Mouse (Mus musculus): ENCODE results near the gene Ntm. TPM values are rescaled to one million over a fixed set of nuclear protein-coding genes. Genes with fewer than 3 reads are reported as not detected.
A peak's percentile ranks its signal among the peaks of the same experiment; 100 is the strongest.

Gene Ntm
- polyA plus RNA-seq, 1 experiment from 2014 or later: 125 TPM

DNA sequence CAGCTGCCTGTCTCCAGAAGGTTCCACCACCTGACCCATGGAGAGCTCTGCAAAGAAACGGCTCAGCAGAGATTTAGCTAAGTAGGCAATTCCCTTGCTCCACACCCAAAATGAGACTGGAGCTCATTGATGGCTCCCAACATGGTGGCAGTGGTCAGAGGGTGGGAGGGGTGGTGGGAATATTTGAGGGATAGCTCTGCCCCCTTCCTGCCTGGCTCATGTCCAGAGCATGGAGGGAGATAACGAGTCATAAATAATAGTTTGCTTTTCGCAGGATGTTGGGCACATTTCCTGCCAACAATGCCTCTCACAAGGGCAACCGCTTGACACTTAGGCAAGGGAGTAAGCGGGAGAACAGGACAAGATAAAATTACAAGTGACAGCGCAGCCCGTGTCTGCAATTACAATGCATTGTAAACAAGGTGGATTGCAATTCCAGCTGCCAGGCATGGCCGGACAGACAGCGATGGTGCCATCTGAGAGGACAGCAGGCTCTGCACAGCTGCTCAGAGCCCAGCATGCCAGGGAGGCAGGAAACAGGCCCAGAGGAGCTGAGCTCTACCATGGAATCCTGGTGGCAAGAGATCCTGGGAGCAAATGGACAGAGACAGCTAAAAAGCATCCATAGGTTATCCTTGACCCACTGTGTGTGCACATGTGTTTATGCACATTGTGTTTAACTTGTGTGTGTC lies 224.0 kb downstream of the Ntm start:
- Histone ChIP-seq H3K9ac (replicated peaks) (no peak overlapping the region), H3K4me2 (replicated peaks) (no peak overlapping the region), H3K9me3 (no peaks in the 10 kb centered on the region; the same call in 1 of the 2 replicates), H3K4me3 (replicated peaks) (no peak overlapping the region), H3K27me3 (no peaks in the 10 kb centered on the region), H3K27ac (no peak overlapping the region), H3K36me3 (no peaks in the 10 kb centered on the region), H3K4me1 (replicated peaks) (no peaks in the 10 kb centered on the region; the same call in 1 of the 2 replicates)
- no peak for ATAC-seq
- WGBS: 78% methylated on average over 9 of the region's 9 CpGs

DNA sequence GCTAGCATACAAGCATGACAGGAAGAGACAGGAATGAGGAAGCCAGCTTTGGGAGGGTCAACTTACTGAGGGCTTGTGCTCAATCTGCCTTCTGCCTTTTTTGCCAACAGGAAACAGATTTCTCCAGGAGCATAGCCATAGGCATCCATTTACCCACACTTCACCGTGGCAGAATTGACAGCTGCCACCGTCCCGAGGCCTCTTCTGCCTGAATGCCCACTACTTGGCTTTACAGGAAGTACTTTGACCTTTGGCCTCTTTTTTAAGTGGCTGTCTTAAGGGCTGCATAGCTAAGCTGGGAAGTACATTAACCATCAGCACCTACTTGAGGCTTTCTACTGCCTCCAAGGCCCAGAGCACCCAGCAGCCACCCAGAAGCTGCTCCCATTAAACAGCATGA lies 226.9 kb downstream of the Ntm start:
- H3K9ac ChIP-seq (replicated peaks): no peak overlapping the region
- peaks cover 10% of the 10 kb centered on the region for H3K4me1 ChIP-seq (replicated peaks)
- no peak overlapping the region for H3K4me2 ChIP-seq (replicated peaks)
- H3K36me3 ChIP-seq: no peaks in the 10 kb centered on the region
- no peak for ATAC-seq
- no peaks in the 10 kb centered on the region for H3K9me3 ChIP-seq
- H3K4me3 ChIP-seq (replicated peaks): no peak overlapping the region
- no peaks in the 10 kb centered on the region for H3K27me3 ChIP-seq
- 36% methylated on average over 3 of the region's 3 CpGs for WGBS
- H3K27ac ChIP-seq: no peak overlapping the region

DNA sequence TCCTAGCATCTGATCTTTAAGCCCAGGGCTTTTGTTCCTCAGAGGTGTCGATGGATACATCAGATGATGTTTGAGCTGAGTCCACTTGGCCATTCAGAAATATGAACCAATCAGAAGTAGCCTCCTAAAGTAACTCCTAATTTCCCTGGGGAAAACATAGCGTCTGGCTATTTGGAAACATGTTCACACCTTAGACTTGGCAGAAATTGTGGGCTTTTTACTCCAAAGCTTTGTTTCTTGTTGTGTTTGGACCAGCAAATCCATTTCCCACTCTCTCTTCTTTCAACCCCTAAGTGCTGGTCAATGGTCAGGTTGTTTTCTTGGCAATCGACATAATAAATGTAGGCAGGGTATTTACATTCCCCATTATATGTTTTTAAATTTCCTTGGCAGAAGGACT lies 230.0 kb downstream of the Ntm start:
- no peaks in the 10 kb centered on the region for H3K36me3 ChIP-seq
- H3K4me3 ChIP-seq (replicated peaks): no peak overlapping the region
- H3K9ac ChIP-seq (replicated peaks): no peak overlapping the region
- WGBS: 75% methylated on average over 3 of the region's 3 CpGs
- peaks cover 20% of the 10 kb centered on the region for H3K4me1 ChIP-seq (replicated peaks)
- no peaks in the 10 kb centered on the region for H3K27me3 ChIP-seq
- H3K9me3 ChIP-seq: no peaks in the 10 kb centered on the region
- ATAC-seq: no peak
- no peak overlapping the region for H3K4me2 ChIP-seq (replicated peaks)
- no peak overlapping the region for H3K27ac ChIP-seq

DNA sequence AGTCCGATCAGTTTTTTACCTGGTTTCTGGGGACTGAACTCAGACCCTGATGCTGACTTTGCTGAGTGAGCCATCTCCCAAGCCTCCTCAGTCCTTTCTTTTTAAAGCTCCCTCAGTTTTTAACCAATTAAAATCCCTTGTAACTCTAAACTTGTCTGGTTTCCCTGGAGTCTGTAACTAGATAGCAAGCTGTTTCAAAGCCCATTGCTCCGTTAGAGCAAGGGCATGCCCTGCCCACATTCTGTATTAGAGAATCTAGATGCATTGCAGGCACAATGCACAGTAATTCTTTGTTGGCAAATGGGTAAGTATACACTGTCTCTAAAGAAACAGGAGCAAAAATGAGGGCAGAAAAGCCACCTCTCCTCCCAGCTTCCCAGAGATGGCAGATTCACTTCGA lies 231.3 kb downstream of the Ntm start:
- Histone ChIP-seq H3K27ac (no peak overlapping the region), H3K9me3 (no peaks in the 10 kb centered on the region), H3K4me2 (replicated peaks) (no peak overlapping the region), H3K4me1 (replicated peaks) (peaks cover 31% of the 10 kb centered on the region), H3K36me3 (no peaks in the 10 kb centered on the region), H3K4me3 (replicated peaks) (no peak overlapping the region), H3K27me3 (no peaks in the 10 kb centered on the region), H3K9ac (replicated peaks) (no peak overlapping the region)
- no peak for ATAC-seq
- 63% methylated on average over 3 of the region's 3 CpGs for WGBS

DNA sequence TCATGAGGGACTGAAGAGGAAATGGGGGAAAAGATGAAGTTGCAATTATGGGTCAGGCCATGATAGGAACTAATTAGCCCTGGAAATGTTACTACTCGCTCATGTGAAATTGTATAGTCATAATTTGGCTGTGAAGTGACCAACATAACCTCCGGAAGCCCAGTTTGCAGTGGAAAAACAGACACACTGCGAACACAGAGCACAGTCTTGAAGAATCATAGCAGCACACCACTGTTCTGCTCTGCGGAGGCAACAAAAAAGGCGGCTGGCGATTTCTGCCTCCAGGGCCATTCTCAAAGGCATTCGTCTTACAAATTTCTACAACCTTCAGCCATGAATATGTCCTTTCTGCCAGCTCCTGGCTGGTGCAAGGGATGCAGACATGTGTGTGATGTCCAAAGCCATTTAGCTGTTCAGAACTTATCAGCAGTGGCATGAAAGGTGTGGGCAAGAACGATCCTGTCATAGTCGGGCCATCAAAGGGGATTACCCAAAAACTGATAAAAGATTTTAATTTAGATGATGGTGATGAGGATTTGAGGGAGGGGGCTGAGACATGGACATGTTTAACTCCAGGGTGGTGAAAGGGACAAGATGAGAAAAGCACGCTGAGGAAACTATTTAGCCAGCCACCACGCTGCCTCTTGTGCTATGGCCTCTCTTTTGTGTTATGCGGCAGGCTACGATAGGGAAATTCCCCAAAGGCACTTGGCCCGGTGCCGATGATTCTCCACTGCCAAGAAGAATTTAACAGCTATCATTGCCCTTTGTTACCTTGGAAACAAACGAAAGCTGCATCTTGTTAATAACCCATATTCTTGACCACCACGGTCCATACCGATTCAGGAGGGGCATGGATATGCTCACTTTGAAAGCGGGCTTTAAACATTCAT lies 235.2 kb downstream of the Ntm start:
- WGBS: 49% methylated on average over 19 of the region's 19 CpGs
- H3K36me3 ChIP-seq: no peaks in the 10 kb centered on the region
- H3K4me2 ChIP-seq (replicated peaks): peak overlapping the region; percentile 16; the same call in 1 of the 2 replicates
- no peaks in the 10 kb centered on the region for H3K27me3 ChIP-seq
- peak; percentile 67 for ATAC-seq
- no peaks in the 10 kb centered on the region for H3K9me3 ChIP-seq
- H3K9ac ChIP-seq (replicated peaks): no peak overlapping the region
- peaks cover 37% of the 10 kb centered on the region for H3K4me1 ChIP-seq (replicated peaks)
- no peak overlapping the region for H3K4me3 ChIP-seq (replicated peaks)
- H3K27ac ChIP-seq: peak overlapping the region; percentile 71

DNA sequence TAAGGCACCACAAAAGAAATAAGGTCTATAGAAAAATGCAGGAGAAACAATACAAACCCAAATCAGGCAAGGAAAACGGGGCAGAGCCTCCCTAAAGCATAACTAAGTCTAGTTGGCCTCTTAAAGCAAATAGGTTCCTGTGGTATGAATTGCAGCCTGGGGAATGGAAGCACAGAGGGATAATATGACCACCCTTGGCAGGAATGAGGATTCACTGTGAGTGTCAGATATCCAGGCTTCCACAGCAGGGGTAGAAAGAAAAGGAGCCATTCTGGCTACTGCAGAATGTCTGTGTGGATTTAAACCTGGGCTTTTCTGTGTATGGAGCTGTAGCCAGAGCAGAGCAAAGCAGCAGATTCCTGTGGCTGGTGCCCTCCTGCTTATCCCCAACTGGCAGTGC lies 241.5 kb downstream of the Ntm start:
- H3K9me3 ChIP-seq: no peaks in the 10 kb centered on the region
- ATAC-seq: no peak
- 28% methylated on average over 1 of the region's 1 CpGs for whole genome bisulfite sequencing

GRCm38 (mm10) chr9:29716795-29717194 lies 246.1 kb downstream of the Ntm start:
- Histone ChIP-seq H3K4me1 (replicated peaks) (peaks cover 15% of the 10 kb centered on the region), H3K27me3 (no peaks in the 10 kb centered on the region), H3K4me3 (replicated peaks) (no peak overlapping the region), H3K4me2 (replicated peaks) (no peak overlapping the region), H3K27ac (no peak overlapping the region), H3K36me3 (no peaks in the 10 kb centered on the region), H3K9me3 (no peaks in the 10 kb centered on the region), H3K9ac (replicated peaks) (no peak overlapping the region)
- WGBS: 46% methylated on average over 2 of the region's 2 CpGs
- no peak for ATAC-seq

More for the DNA sequence above, 241.5 kb downstream of the Ntm start:
- Histone ChIP-seq H3K4me1 (replicated peaks) (peaks cover 24% of the 10 kb centered on the region), H3K27ac (peak overlapping the region; percentile 30; the same call in 1 of the 2 replicates), H3K27me3 (no peaks in the 10 kb centered on the region), H3K4me3 (replicated peaks) (no peak overlapping the region), H3K9ac (replicated peaks) (no peak overlapping the region), H3K4me2 (replicated peaks) (no peak overlapping the region), H3K36me3 (no peaks in the 10 kb centered on the region)

- Histone ChIP-seq H3K36me3 (no peaks in the 10 kb centered on the region), H3K4me3 (replicated peaks) (no peak overlapping the region), H3K27ac (no peak overlapping the region), H3K27me3 (no peaks in the 10 kb centered on the region), H3K4me1 (replicated peaks) (peaks cover 12% of the 10 kb centered on the region), H3K9me3 (no peaks in the 10 kb centered on the region), H3K4me2 (replicated peaks) (no peak overlapping the region), H3K9ac (replicated peaks) (no peak overlapping the region)
- 86% methylated on average over 4 of the region's 4 CpGs for WGBS
- ATAC-seq: no peak
Measured at GRCm38 (mm10) chr9:29698276-29698675, 264.7 kb downstream of the Ntm start.

GRCm38 (mm10) chr9:29694151-29694550 lies 268.8 kb downstream of the Ntm start:
- WGBS: 18% methylated on average over 2 of the region's 2 CpGs
- peak overlapping the region; percentile 27; the same call in 1 of the 2 replicates for H3K27ac ChIP-seq
- no peak for ATAC-seq
- H3K36me3 ChIP-seq: no peaks in the 10 kb centered on the region
- H3K9me3 ChIP-seq: no peaks in the 10 kb centered on the region
- peaks cover 22% of the 10 kb centered on the region for H3K4me1 ChIP-seq (replicated peaks)
- no peak overlapping the region for H3K4me3 ChIP-seq (replicated peaks)
- no peaks in the 10 kb centered on the region for H3K27me3 ChIP-seq
- H3K9ac ChIP-seq (replicated peaks): no peak overlapping the region
- no peak overlapping the region for H3K4me2 ChIP-seq (replicated peaks)

DNA sequence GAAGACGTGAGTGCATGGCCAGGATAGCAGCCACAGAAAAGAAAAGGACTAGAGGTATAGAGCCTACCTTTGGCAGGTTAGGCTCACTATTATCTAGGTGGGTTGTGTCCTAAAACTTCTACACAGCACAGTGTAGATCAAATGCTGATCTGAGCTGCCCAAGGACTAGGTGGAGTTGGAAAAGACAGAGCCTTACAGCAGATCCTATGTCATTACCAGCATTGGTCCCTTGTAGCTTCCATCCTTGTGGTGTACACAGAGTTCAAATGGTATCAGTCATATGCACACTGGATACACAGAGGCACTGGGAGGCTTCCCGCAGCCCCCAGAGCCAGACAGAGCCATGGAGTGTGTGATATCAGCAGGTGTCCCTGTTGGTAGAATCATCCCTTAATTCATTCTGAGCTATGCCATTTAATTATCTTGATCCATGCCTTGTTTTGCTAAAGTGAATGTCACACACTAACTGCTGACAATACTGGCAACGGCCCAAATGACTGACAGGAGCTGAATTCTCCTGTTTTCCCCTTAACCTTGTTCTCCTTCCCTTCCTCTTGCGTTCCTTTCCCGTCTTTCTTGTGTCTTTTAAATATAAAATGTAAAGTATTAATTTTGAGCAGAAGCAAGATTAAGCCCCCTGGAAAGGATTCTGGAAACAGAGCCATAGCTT lies 271.6 kb downstream of the Ntm start:
- no peaks in the 10 kb centered on the region for H3K36me3 ChIP-seq
- no peak overlapping the region for H3K4me2 ChIP-seq (replicated peaks)
- H3K27me3 ChIP-seq: 0 out of 2 replicates have a peak, but pooled peaks cover 3% of the 10 kb centered on the region
- no peak overlapping the region for H3K27ac ChIP-seq
- no peak overlapping the region for H3K4me3 ChIP-seq (replicated peaks)
- ATAC-seq: no peak
- H3K9me3 ChIP-seq: no peaks in the 10 kb centered on the region
- 65% methylated on average over 5 of the region's 5 CpGs for WGBS
- peaks cover 22% of the 10 kb centered on the region for H3K4me1 ChIP-seq (replicated peaks)
- no peak overlapping the region for H3K9ac ChIP-seq (replicated peaks)

- Histone ChIP-seq H3K27ac (no peak overlapping the region), H3K36me3 (no peaks in the 10 kb centered on the region), H3K4me3 (replicated peaks) (no peak overlapping the region), H3K4me2 (replicated peaks) (no peak overlapping the region), H3K27me3 (no peaks in the 10 kb centered on the region), H3K9ac (replicated peaks) (no peak overlapping the region), H3K4me1 (replicated peaks) (peaks cover 13% of the 10 kb centered on the region), H3K9me3 (no peaks in the 10 kb centered on the region)
- no peak for ATAC-seq
- 81% methylated on average over 6 of the region's 6 CpGs for WGBS
Measured at GRCm38 (mm10) chr9:29682224-29682623, 280.7 kb downstream of the Ntm start.

- H3K4me1 ChIP-seq (replicated peaks): peaks cover 13% of the 10 kb centered on the region
- H3K27ac ChIP-seq: peak overlapping the region; percentile 8; the same call in 1 of the 2 replicates
- 15% methylated on average over 5 of the region's 5 CpGs for WGBS
- H3K9ac ChIP-seq (replicated peaks): no peak overlapping the region
- no peak overlapping the region for H3K4me2 ChIP-seq (replicated peaks)
- H3K27me3 ChIP-seq: no peaks in the 10 kb centered on the region
- no peak for ATAC-seq
- no peaks in the 10 kb centered on the region for H3K36me3 ChIP-seq
- H3K4me3 ChIP-seq (replicated peaks): no peak overlapping the region
- H3K9me3 ChIP-seq: no peaks in the 10 kb centered on the region
Measured at GRCm38 (mm10) chr9:29680677-29681076, 282.3 kb downstream of the Ntm start.
